Mouse (Mus musculus) midbrain, embryonic 16.5 days (tissue): Measurements from ENCODE around the gene Wasf1. TPM values are rescaled to one million over a fixed set of nuclear protein-coding genes. Genes with fewer than 3 reads are reported as not detected.

Source experiments
- ATAC-seq: fragments of 200-750 bp; cut with Nextera tagmentation; 2 replicates; pipeline ENCODE4 v1.8.0; 2017; ENCODE audit warnings: moderate TSS enrichment
- H3K27ac ChIP-seq: fragments of 300-500 bp; sonication (generic); 2 replicates; pipeline ENCODE4 v1.5.1; 2014; ENCODE audit warnings: mild to moderate bottlenecking, low read length, mixed read lengths
- H3K27me3 ChIP-seq: fragments of 300-500 bp; sonication (generic); 2 replicates; pipeline ENCODE4 v1.6.1; 2014; ENCODE audit warnings: low read depth, low read length, mixed read lengths; ENCODE audit not compliant: control insufficient read depth, insufficient read depth
- H3K36me3 ChIP-seq: fragments of 300-500 bp; sonication (generic); 2 replicates; pipeline ENCODE4 v1.6.1; 2014; ENCODE audit warnings: mild to moderate bottlenecking, low read length, moderate library complexity, mixed read lengths; ENCODE audit not compliant: control insufficient read depth, insufficient read depth
- H3K4me1 ChIP-seq: fragments of 300-500 bp; sonication (generic); 2 replicates; pipeline ENCODE4 v1.6.1; 2014; ENCODE audit warnings: mild to moderate bottlenecking, low read length, mixed read lengths; ENCODE audit not compliant: control insufficient read depth, insufficient read depth
- H3K4me2 ChIP-seq: fragments of 300-500 bp; sonication (generic); 2 replicates; pipeline ENCODE4 v1.6.1; 2014; ENCODE audit warnings: mild to moderate bottlenecking, low read length, mixed read lengths
- H3K4me3 ChIP-seq: fragments of 300-500 bp; sonication (generic); 2 replicates; pipeline ENCODE4 v1.5.1; 2014; ENCODE audit warnings: low read depth, mild to moderate bottlenecking, low read length, moderate library complexity, mixed read lengths
- H3K9ac ChIP-seq: fragments of 300-500 bp; sonication (generic); 2 replicates; pipeline ENCODE4 v1.6.1; 2014; ENCODE audit warnings: low read depth, low read length, mixed read lengths
- H3K9me3 ChIP-seq: fragments of 300-500 bp; sonication (generic); replicated peaks from 2 replicates; pipeline ENCODE4 v1.6.1; 2014; ENCODE audit warnings: mild to moderate bottlenecking, low read length, mixed read lengths; ENCODE audit not compliant: control insufficient read depth, poor library complexity, severe bottlenecking
- WGBS: fragments of 180-500 bp; shearing (Covaris S2); extraction: QIAGEN DNeasy Blood & Tissue Kit; methylation state at CpG from one replicate; pipeline ENCODE4 v1.1.7; 2014; 5-methylcytosine and 5-hydroxymethylcytosine counted together
- polyA plus RNA-seq: library from polyadenylated mRNA; unstranded; fragments of >200 nt; fragmentation: Nextera tagmentation; extraction: Ambion mirVana; gene quantifications from 2 replicates; pipeline ENCODE4 v1.2.1, GENCODE M21; 2015

Wasf1 gene
- polyA plus RNA-seq, 1 experiment from 2014 or later, result 136 TPM

DNA sequence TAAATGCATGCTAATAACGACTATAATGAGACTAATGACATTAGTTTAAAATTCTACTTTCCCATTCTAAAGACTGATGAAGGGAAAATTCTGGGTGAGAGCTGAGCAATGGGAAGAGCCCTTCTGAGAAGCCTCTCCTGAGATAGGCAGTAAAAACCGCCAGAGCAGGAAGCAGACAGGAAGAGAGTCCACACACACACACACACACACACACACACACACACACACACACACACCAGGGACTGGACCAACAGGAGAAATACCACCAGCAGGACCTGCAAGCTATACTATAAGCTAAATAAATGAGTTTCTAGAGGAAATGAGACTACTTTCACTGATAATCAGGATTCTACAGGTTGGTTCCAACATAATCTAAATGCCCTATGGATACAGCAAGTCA lies 27.7 kb upstream of the Wasf1 start:
- no peak overlapping the region for H3K27ac ChIP-seq
- ATAC-seq, result no peak
- H3K36me3 ChIP-seq, result no peaks in the 10 kb centered on the region
- no peaks in the 10 kb centered on the region for H3K27me3 ChIP-seq
- no peak overlapping the region for H3K4me3 ChIP-seq
- no peak overlapping the region for H3K4me2 ChIP-seq
- no peaks in the 10 kb centered on the region for H3K9me3 ChIP-seq
- 71% methylated on average over 2 of the region's 2 CpGs for WGBS
- 0 out of 2 replicates have a peak, but pooled peaks cover 2% of the 10 kb centered on the region for H3K4me1 ChIP-seq
- H3K9ac ChIP-seq, result no peak overlapping the region

- Histone ChIP-seq H3K4me3 (no peak overlapping the region), H3K9me3 (no peaks in the 10 kb centered on the region), H3K9ac (no peak overlapping the region), H3K4me1 (0 out of 2 replicates have a peak, but pooled peaks cover 2% of the 10 kb centered on the region), H3K36me3 (no peaks in the 10 kb centered on the region), H3K27ac (no peak overlapping the region), H3K4me2 (no peak overlapping the region), H3K27me3 (no peaks in the 10 kb centered on the region)
- 86% methylated on average over 7 of the region's 7 CpGs for WGBS
- no peak for ATAC-seq
Observed at GRCm38 (mm10) chr10:40856703-40857102, 26.6 kb upstream of the Wasf1 start.

- H3K27me3 ChIP-seq, result no peaks in the 10 kb centered on the region
- 64% methylated on average over 8 of the region's 8 CpGs for whole genome bisulfite sequencing
- no peak for ATAC-seq
- H3K4me2 ChIP-seq, result no peak overlapping the region
- H3K9ac ChIP-seq, result no peak overlapping the region
- H3K4me1 ChIP-seq, result 0 out of 2 replicates have a peak, but pooled peaks cover 2% of the 10 kb centered on the region
- no peaks in the 10 kb centered on the region for H3K9me3 ChIP-seq
- no peaks in the 10 kb centered on the region for H3K36me3 ChIP-seq
- H3K27ac ChIP-seq, result no peak overlapping the region
- H3K4me3 ChIP-seq, result no peak overlapping the region
Observed at GRCm38 (mm10) chr10:40857599-40857998, 25.7 kb upstream of the Wasf1 start.

GRCm38 (mm10) chr10:40868081-40868480 lies 15.2 kb upstream of the Wasf1 start:
- Histone ChIP-seq H3K36me3 (peaks cover 5% of the 10 kb centered on the region; the same call in 1 of the 2 replicates), H3K4me3 (no peak overlapping the region), H3K4me1 (no peaks in the 10 kb centered on the region), H3K4me2 (no peak overlapping the region), H3K9me3 (peaks cover 4% of the 10 kb centered on the region; the same call in 1 of the 2 replicates), H3K27ac (no peak overlapping the region), H3K9ac (no peak overlapping the region), H3K27me3 (no peaks in the 10 kb centered on the region)
- no peak for ATAC-seq
- WGBS, result 90% methylated on average over 2 of the region's 2 CpGs

- Histone ChIP-seq H3K27ac (no peak overlapping the region), H3K4me1 (no peaks in the 10 kb centered on the region), H3K9me3 (no peaks in the 10 kb centered on the region), H3K4me3 (no peak overlapping the region), H3K4me2 (no peak overlapping the region), H3K9ac (no peak overlapping the region), H3K27me3 (no peaks in the 10 kb centered on the region), H3K36me3 (no peaks in the 10 kb centered on the region)
- WGBS, result 96% methylated on average over 2 of the region's 2 CpGs
- ATAC-seq, result no peak
Observed at GRCm38 (mm10) chr10:40871301-40871700, 12.0 kb upstream of the Wasf1 start.

- Histone ChIP-seq H3K4me3 (no peak overlapping the region), H3K4me2 (no peak overlapping the region), H3K36me3 (no peaks in the 10 kb centered on the region), H3K9ac (no peak overlapping the region), H3K27ac (no peak overlapping the region), H3K27me3 (no peaks in the 10 kb centered on the region), H3K9me3 (no peaks in the 10 kb centered on the region), H3K4me1 (no peaks in the 10 kb centered on the region)
- ATAC-seq, result no peak
- 92% methylated on average over 2 of the region's 2 CpGs for WGBS
Observed at GRCm38 (mm10) chr10:40872052-40872451, 11.2 kb upstream of the Wasf1 start.

- Histone ChIP-seq H3K36me3 (0 out of 2 replicates have a peak, but pooled peaks cover 2% of the 10 kb centered on the region), H3K4me2 (no peak overlapping the region), H3K9me3 (no peaks in the 10 kb centered on the region), H3K9ac (no peak overlapping the region), H3K27ac (no peak overlapping the region), H3K4me3 (no peak overlapping the region), H3K27me3 (no peaks in the 10 kb centered on the region), H3K4me1 (peaks cover 17% of the 10 kb centered on the region)
- 86% methylated on average over 3 of the region's 3 CpGs for WGBS
- no peak for ATAC-seq
Observed at GRCm38 (mm10) chr10:40878246-40878645, 5.0 kb upstream of the Wasf1 start.

- ATAC-seq, result no peak
Observed at GRCm38 (mm10) chr10:40879969-40880368, 3.3 kb upstream of the Wasf1 start.

GRCm38 (mm10) chr10:40881236-40881635 lies 2.0 kb upstream of the Wasf1 start:
- Histone ChIP-seq H3K9me3 (no peaks in the 10 kb centered on the region), H3K4me1 (peaks cover 19% of the 10 kb centered on the region), H3K27ac (no peak overlapping the region), H3K36me3 (0 out of 2 replicates have a peak, but pooled peaks cover 2% of the 10 kb centered on the region), H3K27me3 (no peaks in the 10 kb centered on the region), H3K4me3 (no peak overlapping the region), H3K4me2 (no peak overlapping the region), H3K9ac (no peak overlapping the region)
- ATAC-seq, result no peak
- WGBS, result 69% methylated on average over 3 of the region's 3 CpGs

More at GRCm38 (mm10) chr10:40879969-40880368, 3.3 kb upstream of the Wasf1 start:
- H3K9ac ChIP-seq, result no peak overlapping the region
- no peak overlapping the region for H3K27ac ChIP-seq
- H3K36me3 ChIP-seq, result 0 out of 2 replicates have a peak, but pooled peaks cover 2% of the 10 kb centered on the region
- WGBS, result 91% methylated on average over 9 of the region's 9 CpGs
- H3K9me3 ChIP-seq, result no peaks in the 10 kb centered on the region
- peaks cover 17% of the 10 kb centered on the region for H3K4me1 ChIP-seq
- no peak overlapping the region for H3K4me2 ChIP-seq
- no peaks in the 10 kb centered on the region for H3K27me3 ChIP-seq
- H3K4me3 ChIP-seq, result no peak overlapping the region
